Mouse (Mus musculus) urinary bladder, postnatal 36 days (tissue): ENCODE data around the gene Csmd2.
"Not testable (repeated sequence)": the region's sequence is repeated elsewhere in the genome, so short reads cannot be mapped to it uniquely, and the experiment has no call there.

ENCODE experiments used
- DNase-seq, 2 experiments: peaks; one replicate each; pipeline ENCODE4 v3.0.0; 2022; ENCODE audit warnings: low spot score in 2 of 2, mixed read lengths in 1 of 2

Gene Csmd2

DNA sequence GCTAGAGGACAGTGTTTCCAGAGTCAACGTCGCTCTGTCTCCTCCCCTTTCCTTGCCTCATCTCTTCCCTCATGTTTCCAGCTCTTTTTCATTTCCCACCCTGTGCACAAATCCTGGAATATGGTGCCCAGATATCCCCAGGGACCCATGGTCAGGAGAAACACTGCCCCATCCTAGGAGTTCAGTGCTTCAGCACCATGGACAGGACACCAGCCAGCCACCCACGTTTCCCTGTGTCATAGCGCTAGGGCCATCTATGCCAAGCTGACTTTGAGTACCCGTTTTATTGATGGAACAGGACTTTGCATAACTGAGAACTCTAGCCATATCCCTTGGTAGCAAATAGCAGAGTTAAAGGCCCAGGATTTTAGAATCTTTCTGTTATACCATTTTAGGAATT, 55.0 kb downstream of the Csmd2 start:
- DNase-seq: no peak

GRCm38 (mm10) chr4:128048716-128049115, 61.1 kb downstream of the Csmd2 start:
- DNase-seq: no peak

DNA sequence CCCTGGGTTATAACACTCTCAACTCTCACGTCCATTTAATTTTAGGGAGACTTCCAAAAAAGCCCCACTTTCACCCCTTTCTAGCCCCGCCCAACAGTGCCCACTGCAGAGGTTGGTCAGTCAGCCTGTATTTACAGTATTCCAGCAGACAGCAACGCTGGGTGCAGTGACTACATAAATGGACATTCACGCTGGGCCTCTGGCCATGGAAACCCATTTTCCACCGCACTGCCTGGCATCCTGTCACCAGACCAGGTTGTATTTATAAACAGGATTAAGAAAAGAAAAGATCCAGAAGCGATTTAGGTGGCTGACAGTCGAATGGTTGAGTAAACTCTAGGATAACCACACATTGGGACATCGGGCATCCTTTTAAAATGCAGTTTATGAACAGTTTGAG, 65.0 kb downstream of the Csmd2 start:
- DNase-seq: no peak

DNA sequence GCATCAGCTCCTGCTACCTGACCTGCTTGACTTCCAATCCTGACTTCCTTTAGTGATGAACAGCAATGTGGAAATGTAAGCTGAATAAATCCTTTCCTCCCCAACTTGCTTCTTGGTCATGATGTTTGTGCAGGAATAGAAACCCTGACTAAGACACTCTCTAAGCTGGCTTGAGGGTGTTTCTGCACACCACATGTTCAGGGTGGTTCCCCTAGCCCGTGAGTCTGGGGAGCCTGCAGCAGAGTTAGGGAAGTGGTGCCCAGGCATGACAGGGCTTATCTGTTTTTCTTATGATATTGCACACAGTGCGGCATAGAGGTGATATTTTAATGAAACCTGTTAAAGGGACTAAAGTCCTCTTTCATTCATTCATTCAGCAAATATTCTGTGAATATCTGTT, 73.6 kb downstream of the Csmd2 start:
- DNase-seq: not testable (repeated sequence)

GRCm38 (mm10) chr4:128067189-128067588, 79.5 kb downstream of the Csmd2 start:
- DNase-seq: no peak

- no peak for DNase-seq
These were observed 96.8 kb downstream of the Csmd2 start for GRCm38 (mm10) chr4:128084466-128084865.

GRCm38 (mm10) chr4:128085096-128085495, 97.4 kb downstream of the Csmd2 start:
- no peak for DNase-seq

GRCm38 (mm10) chr4:128087147-128087606, 99.5 kb downstream of the Csmd2 start:
- DNase-seq: no peak

- no peak for DNase-seq
These were observed 100.0 kb downstream of the Csmd2 start for GRCm38 (mm10) chr4:128087704-128088103.

- DNase-seq: no peak
These were observed 100.6 kb downstream of the Csmd2 start for GRCm38 (mm10) chr4:128088264-128088663.

- DNase-seq: no peak
These were observed 104.3 kb downstream of the Csmd2 start for GRCm38 (mm10) chr4:128091938-128092337.

- DNase-seq: no peak
These were observed 111.9 kb downstream of the Csmd2 start for GRCm38 (mm10) chr4:128099515-128099914.

GRCm38 (mm10) chr4:128100541-128100940, 112.9 kb downstream of the Csmd2 start:
- DNase-seq: no peak

DNA sequence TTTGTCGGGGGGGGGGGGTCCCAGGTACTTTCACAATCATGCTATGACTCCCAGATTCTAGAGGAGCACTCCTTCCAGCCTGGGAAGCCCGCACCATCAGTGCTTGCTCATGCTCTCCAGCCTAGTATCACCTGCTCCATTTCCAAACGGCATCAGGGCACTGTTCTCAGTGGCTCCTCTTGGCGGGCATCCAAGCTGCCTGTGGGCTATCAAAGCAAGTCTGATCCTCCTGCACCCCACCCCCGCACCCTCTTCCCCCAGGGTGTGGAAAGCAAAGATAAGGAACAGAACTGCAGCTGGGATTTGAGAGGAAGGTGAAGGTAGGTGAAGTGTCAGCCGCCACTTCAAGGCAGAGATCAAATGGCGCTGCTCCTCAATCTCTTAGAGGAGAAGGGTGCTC, 128.7 kb downstream of the Csmd2 start:
- DNase-seq: no peak

DNA sequence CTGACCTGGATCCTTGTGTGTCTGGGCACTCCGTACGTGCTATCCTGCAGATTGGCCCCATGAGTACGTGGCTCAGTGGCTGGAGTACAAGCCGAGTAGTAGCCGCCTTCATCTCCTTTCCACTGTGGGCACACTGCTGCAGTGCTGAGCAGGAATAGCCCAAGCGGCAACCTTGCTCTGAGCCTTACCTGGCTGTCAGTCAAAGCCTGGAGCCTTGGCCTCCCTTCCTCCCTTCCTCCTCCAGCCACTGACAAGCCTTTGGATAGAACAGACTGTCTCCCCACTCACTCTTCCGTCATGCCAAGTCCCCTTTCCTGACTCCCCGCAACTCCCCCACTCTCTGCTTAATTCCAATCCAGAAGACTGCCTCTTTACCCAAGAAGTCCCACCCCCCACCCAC, 135.6 kb downstream of the Csmd2 start:
- no peak for DNase-seq

GRCm38 (mm10) chr4:128124738-128125137, 137.1 kb downstream of the Csmd2 start:
- DNase-seq: no peak

- DNase-seq: no peak
These were observed 140.9 kb downstream of the Csmd2 start for GRCm38 (mm10) chr4:128128546-128128945.

GRCm38 (mm10) chr4:128130611-128131142, 143.0 kb downstream of the Csmd2 start:
- DNase-seq: no peak

DNA sequence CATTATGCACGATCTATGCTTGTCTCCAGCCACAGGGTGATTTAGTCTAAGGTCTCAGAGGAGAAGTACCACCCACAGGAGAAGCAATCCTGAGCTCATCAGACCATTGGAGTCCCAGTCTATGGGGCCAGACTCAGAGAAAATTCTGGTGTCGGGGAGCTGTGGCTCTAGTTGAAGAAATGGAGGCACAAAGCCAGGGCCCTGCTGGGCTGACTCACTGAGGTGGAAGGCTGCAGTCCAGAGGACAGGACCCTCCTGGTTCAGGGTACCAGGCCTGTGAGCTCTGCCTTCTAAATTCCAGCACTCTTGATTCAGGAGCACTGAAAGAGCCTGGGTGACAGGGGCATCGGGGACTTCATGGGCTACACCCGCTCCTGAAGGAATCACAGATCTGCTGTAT, 144.0 kb downstream of the Csmd2 start:
- no peak for DNase-seq

- DNase-seq: no peak
These were observed 145.4 kb downstream of the Csmd2 start for GRCm38 (mm10) chr4:128132876-128133646.

GRCm38 (mm10) chr4:128134348-128134994, 146.8 kb downstream of the Csmd2 start:
- no peak for DNase-seq

- DNase-seq: no peak
These were observed 147.5 kb downstream of the Csmd2 start for GRCm38 (mm10) chr4:128135014-128135622.

- DNase-seq: no peak
These were observed 152.3 kb downstream of the Csmd2 start for GRCm38 (mm10) chr4:128139991-128140390.
